Mouse (Mus musculus): Measurements from ENCODE around the gene Nrg4. TPM values are rescaled to one million over a fixed set of nuclear protein-coding genes. Genes with fewer than 3 reads are reported as not detected.

Nrg4 gene
- polyA plus RNA-seq, 1 experiment from 2014 or later, result 1.1 TPM

GRCm38 (mm10) chr9:55307066-55307465 is 19.6 kb downstream of the Nrg4 start:
- Histone ChIP-seq H3K27me3 (ENCODE audit: control insufficient read depth, insufficient read depth, low read length) (no peaks in the 10 kb centered on the region), H3K4me3 (replicated peaks; ENCODE audit: low read length) (no peak overlapping the region), H3K4me2 (ENCODE audit: low read depth, low read length) (no peak overlapping the region), H3K9me3 (replicated peaks; ENCODE audit: control insufficient read depth, low read length) (no peaks in the 10 kb centered on the region), H3K27ac (ENCODE audit: low read length) (no peak overlapping the region), H3K4me1 (ENCODE audit: control insufficient read depth, insufficient read depth, low read length) (no peaks in the 10 kb centered on the region), H3K36me3 (ENCODE audit: control insufficient read depth, insufficient read depth, low read length) (no peaks in the 10 kb centered on the region), H3K9ac (ENCODE audit: low read length) (no peak overlapping the region)
- WGBS, result 39% methylated on average over 2 of the region's 2 CpGs
- no peak for ATAC-seq (ENCODE audit: insufficient read depth, low FRiP score)

DNA sequence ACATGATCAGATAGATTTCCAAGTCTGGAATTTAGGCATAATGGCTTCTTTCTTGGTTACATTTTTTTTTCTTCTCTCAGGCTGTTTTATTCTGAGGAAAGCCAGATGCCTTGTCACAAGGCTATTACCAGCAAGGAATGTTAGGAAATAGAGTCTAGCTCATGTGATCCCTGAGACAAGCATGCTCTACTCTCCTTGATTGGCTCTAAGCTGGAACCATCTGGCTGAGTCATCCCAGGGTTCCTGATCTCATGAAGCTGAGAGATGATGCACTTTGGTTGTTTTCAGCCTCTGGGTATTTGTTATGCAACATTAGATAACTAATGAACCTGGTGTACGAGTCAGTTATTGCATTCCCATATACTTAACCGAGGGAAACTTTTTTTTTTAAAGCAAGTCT is 30.4 kb downstream of the Nrg4 start:
- Histone ChIP-seq H3K27me3 (ENCODE audit: control insufficient read depth, insufficient read depth, low read length) (no peaks in the 10 kb centered on the region), H3K4me3 (replicated peaks; ENCODE audit: low read length) (no peak overlapping the region), H3K9ac (ENCODE audit: low read length) (no peak overlapping the region), H3K4me2 (ENCODE audit: low read depth, low read length) (no peak overlapping the region), H3K4me1 (ENCODE audit: control insufficient read depth, insufficient read depth, low read length) (no peaks in the 10 kb centered on the region), H3K27ac (ENCODE audit: low read length) (no peak overlapping the region), H3K9me3 (replicated peaks; ENCODE audit: control insufficient read depth, low read length) (no peaks in the 10 kb centered on the region), H3K36me3 (ENCODE audit: control insufficient read depth, insufficient read depth, low read length) (no peaks in the 10 kb centered on the region)
- peak; percentile 44; the same call in 1 of the 2 replicates for ATAC-seq (ENCODE audit: insufficient read depth, low FRiP score)
- WGBS, result 31% methylated on average over 2 of the region's 2 CpGs

- no peak for ATAC-seq (ENCODE audit: insufficient read depth, low FRiP score)
- H3K4me3 ChIP-seq (replicated peaks; ENCODE audit: low read length), result no peak overlapping the region
- no peak overlapping the region for H3K9ac ChIP-seq (ENCODE audit: low read length)
- no peaks in the 10 kb centered on the region for H3K27me3 ChIP-seq (ENCODE audit: control insufficient read depth, insufficient read depth, low read length)
- no peaks in the 10 kb centered on the region for H3K9me3 ChIP-seq (replicated peaks; ENCODE audit: control insufficient read depth, low read length)
- no peaks in the 10 kb centered on the region for H3K4me1 ChIP-seq (ENCODE audit: control insufficient read depth, insufficient read depth, low read length)
- no peaks in the 10 kb centered on the region for H3K36me3 ChIP-seq (ENCODE audit: control insufficient read depth, insufficient read depth, low read length)
- H3K4me2 ChIP-seq (ENCODE audit: low read depth, low read length), result no peak overlapping the region
- 90% methylated on average over 4 of the region's 4 CpGs for WGBS
- H3K27ac ChIP-seq (ENCODE audit: low read length), result no peak overlapping the region
Measured at GRCm38 (mm10) chr9:55291966-55292365, 34.7 kb downstream of the Nrg4 start.

DNA sequence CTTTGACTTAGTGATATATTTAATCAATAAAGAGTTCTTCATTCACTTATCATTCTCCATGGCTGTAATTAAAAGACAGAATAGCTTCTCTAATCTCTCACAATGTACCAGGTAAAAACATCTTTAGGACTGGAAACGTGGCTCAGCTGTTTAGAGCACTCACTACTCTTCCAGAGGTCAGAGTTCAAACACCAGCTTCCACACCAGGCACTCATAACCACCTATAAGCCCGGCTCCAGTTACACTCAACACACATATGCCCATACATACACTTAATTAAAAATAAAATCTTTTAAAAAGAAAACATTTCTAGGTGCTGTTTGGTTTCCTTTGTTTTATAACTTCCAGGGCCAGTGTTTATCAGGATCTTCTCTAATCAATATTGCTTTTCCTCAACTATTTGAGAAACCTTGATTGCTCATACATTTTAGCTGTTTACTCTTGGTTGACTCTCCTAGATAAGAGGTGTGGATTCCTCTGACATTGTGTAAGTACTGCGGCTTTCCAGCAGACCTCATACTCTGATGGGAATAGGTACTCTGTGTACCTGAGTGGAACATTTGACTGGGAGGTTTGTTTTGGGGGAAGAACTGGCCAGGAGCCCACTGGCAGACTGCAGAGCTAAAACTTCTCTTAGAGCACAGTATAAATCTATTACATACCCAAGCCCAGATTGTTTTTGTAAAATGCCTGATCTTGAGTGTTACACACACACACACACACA is 37.0 kb downstream of the Nrg4 start:
- no peaks in the 10 kb centered on the region for H3K9me3 ChIP-seq (replicated peaks; ENCODE audit: control insufficient read depth, low read length)
- H3K36me3 ChIP-seq (ENCODE audit: control insufficient read depth, insufficient read depth, low read length), result no peaks in the 10 kb centered on the region
- H3K9ac ChIP-seq (ENCODE audit: low read length), result no peak overlapping the region
- 25% methylated on average over 3 of the region's 3 CpGs for WGBS
- H3K4me1 ChIP-seq (ENCODE audit: control insufficient read depth, insufficient read depth, low read length), result no peaks in the 10 kb centered on the region
- no peak overlapping the region for H3K27ac ChIP-seq (ENCODE audit: low read length)
- no peak overlapping the region for H3K4me3 ChIP-seq (replicated peaks; ENCODE audit: low read length)
- no peak for ATAC-seq (ENCODE audit: insufficient read depth, low FRiP score)
- no peaks in the 10 kb centered on the region for H3K27me3 ChIP-seq (ENCODE audit: control insufficient read depth, insufficient read depth, low read length)
- H3K4me2 ChIP-seq (ENCODE audit: low read depth, low read length), result no peak overlapping the region

DNA sequence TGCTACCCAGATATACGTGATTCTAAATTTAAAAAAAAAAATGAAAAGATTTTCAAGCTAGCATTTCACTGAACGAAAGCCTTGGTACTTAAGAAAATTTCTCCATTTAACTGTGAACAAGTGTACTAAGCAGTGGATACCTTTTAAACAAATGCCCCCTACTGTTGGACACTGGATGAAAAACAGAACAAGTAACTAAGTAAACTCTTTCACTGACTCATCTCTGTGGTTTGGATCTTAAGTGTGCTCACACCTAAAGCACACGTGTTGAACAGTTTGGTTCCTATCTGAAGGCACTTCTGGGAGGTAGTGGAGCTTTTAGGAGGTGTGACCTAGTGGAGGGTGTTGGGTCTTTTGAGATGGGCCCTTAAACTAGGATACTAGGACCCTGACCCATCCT is 41.4 kb downstream of the Nrg4 start:
- WGBS, result 70% methylated on average over 3 of the region's 3 CpGs
- H3K4me1 ChIP-seq (ENCODE audit: control insufficient read depth, insufficient read depth, low read length), result peaks cover 3% of the 10 kb centered on the region; the same call in 1 of the 2 replicates
- H3K27ac ChIP-seq (ENCODE audit: low read length), result no peak overlapping the region
- H3K27me3 ChIP-seq (ENCODE audit: control insufficient read depth, insufficient read depth, low read length), result no peaks in the 10 kb centered on the region
- H3K9ac ChIP-seq (ENCODE audit: low read length), result no peak overlapping the region
- no peaks in the 10 kb centered on the region for H3K36me3 ChIP-seq (ENCODE audit: control insufficient read depth, insufficient read depth, low read length)
- no peak overlapping the region for H3K4me3 ChIP-seq (replicated peaks; ENCODE audit: low read length)
- no peak for ATAC-seq (ENCODE audit: insufficient read depth, low FRiP score)
- H3K4me2 ChIP-seq (ENCODE audit: low read depth, low read length), result no peak overlapping the region
- no peaks in the 10 kb centered on the region for H3K9me3 ChIP-seq (replicated peaks; ENCODE audit: control insufficient read depth, low read length)

DNA sequence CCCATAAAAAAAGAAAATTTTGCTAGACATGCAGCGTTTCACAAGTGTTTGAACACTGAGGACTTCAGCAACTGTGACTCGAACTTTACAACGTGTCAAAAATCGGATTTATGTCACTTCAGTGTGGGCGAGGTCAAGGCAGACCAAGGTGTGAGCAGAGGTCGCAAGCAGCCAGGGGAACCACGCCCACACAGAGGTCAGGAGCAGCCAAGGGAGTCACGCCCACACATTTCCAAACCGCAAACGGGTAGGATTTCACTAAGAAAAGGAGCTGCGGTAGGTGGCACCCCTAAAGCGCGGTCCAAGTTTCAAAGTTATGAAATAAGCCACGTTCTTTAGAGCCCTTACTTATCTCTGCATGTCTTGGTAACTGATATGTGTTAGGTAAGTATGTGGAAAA is 43.1 kb downstream of the Nrg4 start:
- 1% methylated on average over 14 of the region's 14 CpGs for WGBS
- Histone ChIP-seq H3K4me1 (ENCODE audit: control insufficient read depth, insufficient read depth, low read length) (peaks cover 3% of the 10 kb centered on the region; the same call in 1 of the 2 replicates), H3K9ac (ENCODE audit: low read length) (no peak overlapping the region), H3K27me3 (ENCODE audit: control insufficient read depth, insufficient read depth, low read length) (no peaks in the 10 kb centered on the region), H3K36me3 (ENCODE audit: control insufficient read depth, insufficient read depth, low read length) (no peaks in the 10 kb centered on the region), H3K4me3 (replicated peaks; ENCODE audit: low read length) (no peak overlapping the region), H3K27ac (ENCODE audit: low read length) (no peak overlapping the region), H3K4me2 (ENCODE audit: low read depth, low read length) (peak overlapping the region; percentile 41), H3K9me3 (replicated peaks; ENCODE audit: control insufficient read depth, low read length) (no peaks in the 10 kb centered on the region)
- ATAC-seq (ENCODE audit: insufficient read depth, low FRiP score), result peak; percentile 47; the same call in 1 of the 2 replicates

DNA sequence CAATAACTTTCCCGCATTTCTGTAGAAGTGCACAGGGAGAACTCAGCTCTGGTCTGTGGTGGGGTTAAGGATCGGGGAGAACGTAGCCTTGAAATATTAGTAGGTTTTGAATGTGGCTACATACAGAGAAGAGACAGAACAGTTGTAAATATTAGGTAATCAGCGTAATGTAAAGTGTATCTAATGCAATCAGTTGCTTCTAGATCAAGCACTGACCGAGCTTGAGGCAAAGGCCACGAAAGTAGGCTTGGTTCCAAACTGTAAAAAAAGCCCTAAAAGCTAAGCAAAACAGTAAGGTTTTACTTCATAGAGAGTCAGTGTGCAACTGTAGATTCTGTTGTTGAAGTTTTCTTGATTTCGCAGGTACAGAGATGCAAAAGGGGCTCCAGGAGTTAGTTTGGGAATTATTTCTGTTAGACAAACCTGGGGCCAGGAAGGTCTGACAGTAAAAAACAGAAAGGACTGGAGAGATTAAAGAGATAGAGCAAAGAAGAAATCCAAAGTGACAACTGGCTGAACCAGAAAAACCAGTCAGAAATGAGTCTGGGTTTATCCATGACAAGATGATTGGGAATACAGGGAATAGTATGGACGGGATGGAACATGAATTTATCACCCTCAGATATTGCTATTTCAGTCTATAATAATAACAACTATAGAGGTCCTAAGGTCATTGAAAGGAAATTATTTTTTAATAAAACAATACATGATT is 47.4 kb downstream of the Nrg4 start:
- Histone ChIP-seq H3K4me2 (ENCODE audit: low read depth, low read length) (no peak overlapping the region), H3K9ac (ENCODE audit: low read length) (no peak overlapping the region), H3K4me3 (replicated peaks; ENCODE audit: low read length) (no peak overlapping the region), H3K9me3 (replicated peaks; ENCODE audit: control insufficient read depth, low read length) (no peaks in the 10 kb centered on the region), H3K36me3 (ENCODE audit: control insufficient read depth, insufficient read depth, low read length) (no peaks in the 10 kb centered on the region), H3K27ac (ENCODE audit: low read length) (no peak overlapping the region), H3K27me3 (ENCODE audit: control insufficient read depth, insufficient read depth, low read length) (no peaks in the 10 kb centered on the region), H3K4me1 (ENCODE audit: control insufficient read depth, insufficient read depth, low read length) (peaks cover 3% of the 10 kb centered on the region; the same call in 1 of the 2 replicates)
- WGBS, result 76% methylated on average over 8 of the region's 8 CpGs
- ATAC-seq (ENCODE audit: insufficient read depth, low FRiP score), result no peak

DNA sequence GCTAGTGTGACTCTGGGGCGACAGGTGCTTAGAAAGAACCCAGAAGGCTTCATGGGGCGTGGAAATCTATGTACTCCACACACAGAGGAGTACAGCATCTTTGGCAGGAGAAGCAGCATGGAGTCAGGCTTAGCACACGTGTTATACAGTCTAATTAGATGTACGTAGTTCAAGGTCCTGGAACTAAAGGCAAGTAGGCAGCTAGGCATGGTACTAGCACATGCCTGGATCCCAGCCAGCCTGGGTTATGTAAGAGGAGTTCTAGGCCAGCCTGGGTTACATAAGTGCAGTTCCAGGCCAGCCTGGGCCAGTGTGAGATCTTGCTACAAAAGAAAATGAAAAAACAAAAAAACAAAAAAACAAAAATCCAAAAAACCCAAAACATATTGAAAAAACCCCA is 49.1 kb downstream of the Nrg4 start:
- H3K27ac ChIP-seq (ENCODE audit: low read length), result no peak overlapping the region
- H3K4me3 ChIP-seq (replicated peaks; ENCODE audit: low read length), result no peak overlapping the region
- no peak for ATAC-seq (ENCODE audit: insufficient read depth, low FRiP score)
- H3K4me2 ChIP-seq (ENCODE audit: low read depth, low read length), result no peak overlapping the region
- H3K9ac ChIP-seq (ENCODE audit: low read length), result no peak overlapping the region
- no peaks in the 10 kb centered on the region for H3K9me3 ChIP-seq (replicated peaks; ENCODE audit: control insufficient read depth, low read length)
- H3K36me3 ChIP-seq (ENCODE audit: control insufficient read depth, insufficient read depth, low read length), result no peaks in the 10 kb centered on the region
- H3K27me3 ChIP-seq (ENCODE audit: control insufficient read depth, insufficient read depth, low read length), result no peaks in the 10 kb centered on the region
- H3K4me1 ChIP-seq (ENCODE audit: control insufficient read depth, insufficient read depth, low read length), result no peaks in the 10 kb centered on the region
- WGBS, result 62% methylated on average over 4 of the region's 4 CpGs

GRCm38 (mm10) chr9:55273906-55274305 is 52.7 kb downstream of the Nrg4 start:
- no peaks in the 10 kb centered on the region for H3K27me3 ChIP-seq (ENCODE audit: control insufficient read depth, insufficient read depth, low read length)
- no peak for ATAC-seq (ENCODE audit: insufficient read depth, low FRiP score)
- 69% methylated on average over 4 of the region's 4 CpGs for WGBS
- H3K36me3 ChIP-seq (ENCODE audit: control insufficient read depth, insufficient read depth, low read length), result no peaks in the 10 kb centered on the region
- no peaks in the 10 kb centered on the region for H3K9me3 ChIP-seq (replicated peaks; ENCODE audit: control insufficient read depth, low read length)
- no peak overlapping the region for H3K9ac ChIP-seq (ENCODE audit: low read length)
- no peaks in the 10 kb centered on the region for H3K4me1 ChIP-seq (ENCODE audit: control insufficient read depth, insufficient read depth, low read length)
- no peak overlapping the region for H3K27ac ChIP-seq (ENCODE audit: low read length)
- H3K4me3 ChIP-seq (replicated peaks; ENCODE audit: low read length), result no peak overlapping the region
- H3K4me2 ChIP-seq (ENCODE audit: low read depth, low read length), result no peak overlapping the region
